Mouse (Mus musculus) lung, embryonic 14.5 days (tissue): ENCODE measurements around the gene Tcte2. TPM values are rescaled to one million over a fixed set of nuclear protein-coding genes. Genes with fewer than 3 reads are reported as not detected.

Source experiments
- ATAC-seq: fragments of 200-750 bp; cut with Nextera tagmentation; 2 replicates; pipeline ENCODE4 v1.8.0; 2017; ENCODE audit warnings: mild to moderate bottlenecking, moderate TSS enrichment, moderate library complexity; ENCODE audit not compliant: insufficient read depth
- DNase-seq: peaks from one replicate; pipeline ENCODE4 v3.0.0-alpha.2; 2015
- H3K27ac ChIP-seq: fragments of 300-500 bp; sonication (generic); 2 replicates; pipeline ENCODE4 v1.5.1; 2014; ENCODE audit warnings: low read depth, mild to moderate bottlenecking, moderate library complexity
- H3K27me3 ChIP-seq: fragments of 300-500 bp; sonication (generic); 2 replicates; pipeline ENCODE4 v1.6.1; 2014; ENCODE audit warnings: low read length, control low read depth; ENCODE audit not compliant: insufficient read depth
- H3K36me3 ChIP-seq: fragments of 300-500 bp; sonication (generic); 2 replicates; pipeline ENCODE4 v1.6.1; 2014; ENCODE audit warnings: control low read depth; ENCODE audit not compliant: insufficient read depth
- H3K4me1 ChIP-seq: fragments of 300-500 bp; sonication (generic); 2 replicates; pipeline ENCODE4 v1.6.1; 2014; ENCODE audit warnings: antibody characterized with exemption, control low read depth; ENCODE audit not compliant: insufficient read depth
- H3K4me2 ChIP-seq: fragments of 300-500 bp; sonication (generic); 2 replicates; pipeline ENCODE4 v1.6.1; 2014; ENCODE audit warnings: mild to moderate bottlenecking
- H3K4me3 ChIP-seq: fragments of 300-500 bp; sonication (generic); 2 replicates; pipeline ENCODE4 v1.5.1; 2014; ENCODE audit warnings: low read depth, low read length
- H3K9ac ChIP-seq: fragments of 300-500 bp; sonication (generic); 2 replicates; pipeline ENCODE4 v1.6.1; 2014
- H3K9me3 ChIP-seq: fragments of 300-500 bp; sonication (generic); 2 replicates; pipeline ENCODE4 v1.6.1; 2016; ENCODE audit warnings: low read depth, low read length, control low read depth
- CTCF ChIP-seq: IDR thresholded peaks from 2 replicates; pipeline ENCODE4 v1.5.1; 2016; ENCODE audit warnings: antibody characterized with exemption, low read depth
- WGBS: fragments of 180-500 bp; shearing (Covaris S2); extraction: QIAGEN DNeasy Blood & Tissue Kit; methylation state at CpG from one replicate; pipeline ENCODE4 v1.1.7; 2014; 5-methylcytosine and 5-hydroxymethylcytosine counted together
- polyA plus RNA-seq: library from polyadenylated mRNA; unstranded; fragments of >200 nt; fragmentation: Nextera tagmentation; extraction: Ambion mirVana; gene quantifications from 2 replicates; pipeline ENCODE4 v1.2.1, GENCODE M21; 2014

Gene Tcte2
- polyA plus RNA-seq, 1 experiment from 2014 or later = 5.8 TPM

GRCm38 (mm10) chr17:13712518-13712917 lies 49.1 kb downstream of the Tcte2 start:
- ATAC-seq = no peak
- Histone ChIP-seq H3K27ac (no peak overlapping the region), H3K4me2 (no peak overlapping the region), H3K27me3 (no peaks in the 10 kb centered on the region), H3K36me3 (no peaks in the 10 kb centered on the region), H3K9ac (no peak overlapping the region), H3K4me3 (no peak overlapping the region), H3K9me3 (no peaks in the 10 kb centered on the region), H3K4me1 (no peaks in the 10 kb centered on the region)
- WGBS = 93% methylated on average over 3 of the region's 3 CpGs
- DNase-seq = no peak
- TF ChIP-seq CTCF = no peak

- Histone ChIP-seq H3K27me3 (no peaks in the 10 kb centered on the region), H3K9me3 (no peaks in the 10 kb centered on the region), H3K27ac (no peak overlapping the region), H3K36me3 (no peaks in the 10 kb centered on the region), H3K9ac (no peak overlapping the region), H3K4me3 (no peak overlapping the region), H3K4me2 (no peak overlapping the region), H3K4me1 (no peaks in the 10 kb centered on the region)
- WGBS = 67% methylated on average over 6 of the region's 6 CpGs
- ATAC-seq (no peak), DNase-seq (no peak)
- no peak for TF ChIP-seq CTCF
Measured at GRCm38 (mm10) chr17:13712116-13712515, 49.5 kb downstream of the Tcte2 start.

- Histone ChIP-seq H3K4me2 (no peak overlapping the region), H3K36me3 (no peaks in the 10 kb centered on the region), H3K4me3 (no peak overlapping the region), H3K4me1 (no peaks in the 10 kb centered on the region), H3K9ac (no peak overlapping the region), H3K9me3 (no peaks in the 10 kb centered on the region), H3K27me3 (no peaks in the 10 kb centered on the region), H3K27ac (no peak overlapping the region)
- TF ChIP-seq CTCF = no peak
- WGBS = 70% methylated on average over 5 of the region's 5 CpGs
- DNase-seq = no peak
- no peak for ATAC-seq
Measured at GRCm38 (mm10) chr17:13711173-13711572, 50.5 kb downstream of the Tcte2 start.

- 24% methylated on average over 4 of the region's 4 CpGs for WGBS
- Histone ChIP-seq H3K4me1 (peaks cover 17% of the 10 kb centered on the region), H3K9me3 (no peaks in the 10 kb centered on the region), H3K4me2 (no peak overlapping the region), H3K27me3 (no peaks in the 10 kb centered on the region), H3K9ac (no peak overlapping the region), H3K4me3 (no peak overlapping the region), H3K27ac (no peak overlapping the region), H3K36me3 (no peaks in the 10 kb centered on the region)
- DNase-seq = no peak
- ATAC-seq = no peak
- no peak for TF ChIP-seq CTCF
Measured at GRCm38 (mm10) chr17:13705481-13705921, 56.1 kb downstream of the Tcte2 start.

GRCm38 (mm10) chr17:13703611-13704320 lies 57.9 kb downstream of the Tcte2 start:
- Histone ChIP-seq H3K27ac (peak overlapping the region; percentile 26; the same call in 1 of the 2 replicates), H3K36me3 (no peaks in the 10 kb centered on the region), H3K4me3 (no peak overlapping the region), H3K9me3 (no peaks in the 10 kb centered on the region), H3K4me2 (no peak overlapping the region), H3K9ac (no peak overlapping the region), H3K27me3 (no peaks in the 10 kb centered on the region), H3K4me1 (peaks cover 31% of the 10 kb centered on the region)
- TF ChIP-seq CTCF = no peak
- DNase-seq (peak; percentile 51), ATAC-seq (no peak)
- 23% methylated on average over 9 of the region's 9 CpGs for WGBS

GRCm38 (mm10) chr17:13700131-13701016 lies 61.3 kb downstream of the Tcte2 start:
- Histone ChIP-seq H3K27ac (peak overlapping the region; percentile 89), H3K4me2 (peak overlapping the region; percentile 4; the same call in 1 of the 2 replicates), H3K4me3 (no peak overlapping the region), H3K27me3 (no peaks in the 10 kb centered on the region), H3K36me3 (no peaks in the 10 kb centered on the region), H3K9ac (no peak overlapping the region), H3K9me3 (no peaks in the 10 kb centered on the region), H3K4me1 (peaks cover 33% of the 10 kb centered on the region)
- peak; percentile 87 for DNase-seq
- WGBS = 14% methylated on average over 4 of the region's 4 CpGs
- no peak for TF ChIP-seq CTCF
- ATAC-seq = peak; percentile 90

- DNase-seq (peak; percentile 51), ATAC-seq (peak; percentile 36)
- Histone ChIP-seq H3K27ac (peak overlapping the region; percentile 89), H3K4me1 (peaks cover 33% of the 10 kb centered on the region), H3K4me3 (no peak overlapping the region), H3K9ac (no peak overlapping the region), H3K27me3 (no peaks in the 10 kb centered on the region), H3K9me3 (no peaks in the 10 kb centered on the region), H3K36me3 (no peaks in the 10 kb centered on the region), H3K4me2 (peak overlapping the region; percentile 4; the same call in 1 of the 2 replicates)
- 33% methylated on average over 7 of the region's 7 CpGs for WGBS
- no peak for TF ChIP-seq CTCF
Measured at GRCm38 (mm10) chr17:13699716-13700115, 61.9 kb downstream of the Tcte2 start.
